Mouse (Mus musculus) CH12.LX (cell line): ENCODE data around the gene Pex14. TPM values are rescaled to one million over a fixed set of nuclear protein-coding genes. Genes with fewer than 3 reads are reported as not detected.

Experiments used
- DNase-seq: peaks from one replicate; pipeline ENCODE4 v3.0.0-alpha.2; 2013; ENCODE audit errors: extremely low read depth
- H3K27ac ChIP-seq: 2 replicates; pipeline ENCODE4 v1.5.1; 2012; ENCODE audit warnings: low read depth, mild to moderate bottlenecking, control low read depth, moderate library complexity; ENCODE audit not compliant: insufficient read depth
- H3K27me3 ChIP-seq: replicated peaks from 2 replicates; pipeline ENCODE3; 2012; ENCODE audit warnings: inconsistent platforms
- H3K36me3 ChIP-seq, 2 experiments: replicated peaks in 1 of 2; 2 replicates each; pipeline versions ENCODE3 to v1.6.1; 2012; ENCODE audit warnings: inconsistent platforms in 1 of 2, low read length in 1 of 2, mild to moderate bottlenecking in 1 of 2, mixed read lengths in 1 of 2, moderate library complexity in 1 of 2; ENCODE audit not compliant: control insufficient read depth in 1 of 2, insufficient read depth in 1 of 2
- H3K4me1 ChIP-seq, 2 experiments: 2 replicates each; pipeline ENCODE4 v1.6.1; 2012; ENCODE audit warnings: inconsistent platforms in 1 of 2, moderate library complexity in 1 of 2; ENCODE audit not compliant: insufficient read depth in 2 of 2, control insufficient read depth in 1 of 2
- H3K4me2 ChIP-seq: 2 replicates; pipeline ENCODE4 v1.6.1; 2012; ENCODE audit warnings: low read depth, mild to moderate bottlenecking, control low read depth; ENCODE audit not compliant: poor library complexity, insufficient read depth, severe bottlenecking
- H3K4me3 ChIP-seq, 3 experiments: fragments of 150-350 bp in 1 of 3; sonication (generic) in 1 of 3; replicated peaks in 1 of 3; 2 replicates each; pipeline versions ENCODE3 to v1.5.1; 2011 to 2012; ENCODE audit warnings: low read depth in 2 of 3, low read length in 2 of 3, mild to moderate bottlenecking in 2 of 3, moderate library complexity in 2 of 3, control low read depth in 1 of 3, improper control_type of control experiment in 1 of 3, inconsistent platforms in 1 of 3, mixed read lengths in 1 of 3; ENCODE audit not compliant: poor library complexity in 1 of 3
- H3K79me2 ChIP-seq: replicated peaks from 2 replicates; pipeline ENCODE4 v1.6.1; 2012; ENCODE audit warnings: mild to moderate bottlenecking, moderate library complexity; ENCODE audit not compliant: control insufficient read depth, poor library complexity, insufficient read depth, severe bottlenecking; ENCODE audit errors: extremely low read depth
- H3K9ac ChIP-seq: 2 replicates; pipeline ENCODE4 v1.6.1; 2012; ENCODE audit warnings: low read depth, mild to moderate bottlenecking, control low read depth, moderate library complexity; ENCODE audit not compliant: insufficient read depth
- H3K9me3 ChIP-seq: replicated peaks from 2 replicates; pipeline ENCODE3; 2012; ENCODE audit warnings: low read length, inconsistent platforms, mixed read lengths
- BHLHE40 ChIP-seq: IDR thresholded peaks from 2 replicates; pipeline ENCODE4 v1.6.1; 2011; ENCODE audit warnings: mild to moderate bottlenecking, low read depth, low read length, improper control_type of control experiment
- CHD1 ChIP-seq: IDR thresholded peaks from 2 replicates; pipeline ENCODE4 v1.6.1; 2012; ENCODE audit warnings: low read depth, low read length, improper control_type of control experiment, inconsistent platforms
- CHD2 ChIP-seq: IDR thresholded peaks from 2 replicates; pipeline ENCODE4 v1.6.1; 2011; ENCODE audit warnings: low read length, improper control_type of control experiment
- CTCF ChIP-seq, 2 experiments: IDR thresholded peaks in 1 of 2; conservative IDR thresholded peaks in 1 of 2; 2 replicates each; pipeline ENCODE4 v1.5.1; 2011 to 2012; ENCODE audit warnings: low read depth in 2 of 2, low read length in 2 of 2, improper control_type of control experiment in 1 of 2, inconsistent platforms in 1 of 2, mild to moderate bottlenecking in 1 of 2, moderate library complexity in 1 of 2
- E2F4 ChIP-seq: IDR thresholded peaks from 2 replicates; pipeline ENCODE4 v1.6.1; 2011; ENCODE audit warnings: low read depth, low read length, improper control_type of control experiment; ENCODE audit not compliant: insufficient replicate concordance
- KAT2A ChIP-seq: IDR thresholded peaks from 2 replicates; pipeline ENCODE4 v1.6.1; 2012; ENCODE audit warnings: low read length, improper control_type of control experiment, inconsistent platforms; ENCODE audit not compliant: insufficient replicate concordance
- MYC ChIP-seq: IDR thresholded peaks from 2 replicates; pipeline ENCODE4 v1.6.1; 2011; ENCODE audit warnings: low read depth, mild to moderate bottlenecking, improper control_type of control experiment, low read length
- POLR2A ChIP-seq: IDR thresholded peaks from 2 replicates; pipeline ENCODE4 v1.6.1; 2011; ENCODE audit warnings: low read depth, mild to moderate bottlenecking, improper control_type of control experiment, low read length
- RCOR1 ChIP-seq: conservative IDR thresholded peaks from 2 replicates; pipeline ENCODE4 v1.6.1; 2012; ENCODE audit warnings: low read depth, mild to moderate bottlenecking, inconsistent platforms, low read length, improper control_type of control experiment
- SIN3A ChIP-seq: IDR thresholded peaks from 2 replicates; pipeline ENCODE4 v1.6.1; 2012; ENCODE audit warnings: low read length, improper control_type of control experiment, inconsistent platforms
- TCF12 ChIP-seq: IDR thresholded peaks from 2 replicates; pipeline ENCODE4 v1.6.1; 2014; ENCODE audit warnings: low read depth, mild to moderate bottlenecking, inconsistent platforms, low read length, improper control_type of control experiment
- ZNF384 ChIP-seq: IDR thresholded peaks from 2 replicates; pipeline ENCODE4 v1.6.1; 2012; ENCODE audit warnings: low read depth, low read length, improper control_type of control experiment, inconsistent platforms
- dilution Hi-C: fragments of 300-500 bp; cut with MboI; formaldehyde crosslinking; loops from 2 replicates; pipeline ENCODE4 v1.14.3; 2020; ENCODE audit warnings: low sequenced_read_pairs; ENCODE audit not compliant: extremely low pct_unique_long_range_greater_than_20kb, extremely low pct_ligation_motif_present
- in situ Hi-C: fragments of 300-500 bp; cut with MboI; formaldehyde crosslinking; loops from 3 replicates; pipeline ENCODE4 v1.14.3; 2019; ENCODE audit warnings: low sequenced_read_pairs, low pct_ligation_motif_present, low pct_unique_long_range_greater_than_20kb, mixed read lengths
- polyA plus RNA-seq: library from polyadenylated mRNA; unstranded; fragments of >175 nt; gene quantifications from 2 replicates; pipeline ENCODE4 v1.2.1, GENCODE M21; 2012; ENCODE audit warnings: low read depth; ENCODE audit not compliant: insufficient read length
- total RNA-seq, 2 experiments: library from RNA; depleted of rRNA; stranded (reverse); fragments of 300-350 nt in 1 of 2; fragments of >200 nt in 1 of 2; gene quantifications; 2 replicates each; pipeline ENCODE4 v1.2.3; 2012 to 2014

The Pex14 gene
- total and polyA plus RNA-seq, 3 experiments: 48.5 to 67.7 (median 63.6) TPM

GRCm38 (mm10) chr4:149006107-149006506, 93.6 kb downstream of the Pex14 start:
- no peak for DNase-seq
- dilution Hi-C loops (no loop called here), in situ Hi-C loops (no loop called here)
- H3K4me3 ChIP-seq: no peak overlapping the region
- no peaks in the 10 kb centered on the region for H3K9me3 ChIP-seq
- TF ChIP-seq E2F4 (no peak), CTCF (conservative IDR thresholded peaks at IDR 0.05 in 1 of 2, IDR thresholded peaks at IDR 0.05 in 1 of 2; ENCODE audit: low read depth in 2 of 2, low read length in 2 of 2) (no peak), MYC (no peak), ZNF384 (no peak), TCF12 (no peak), POLR2A (no peak), KAT2A (no peak), BHLHE40 (no peak), SIN3A (no peak), RCOR1 (no peak)
- TF ChIP-seq, all 38 proteins: peak for 0
- Histone ChIP-seq H3K4me2 (no peak overlapping the region), H3K79me2 (no peaks in the 10 kb centered on the region), H3K9ac (no peak overlapping the region), H3K4me1 (no peaks in the 10 kb centered on the region), H3K27ac (no peak overlapping the region), H3K27me3 (no peaks in the 10 kb centered on the region), H3K36me3 (peaks cover 3 to 57% of the 10 kb centered on the region in 2 experiments)

GRCm38 (mm10) chr4:149002441-149003093, 97.1 kb downstream of the Pex14 start:
- no peak for TF ChIP-seq CHD2
- no peak overlapping the region for H3K4me3 ChIP-seq
- no peaks in the 10 kb centered on the region for H3K27me3 ChIP-seq
- H3K9ac ChIP-seq: no peak overlapping the region
- H3K36me3 ChIP-seq: peaks cover 6 to 72% of the 10 kb centered on the region in 2 experiments
- DNase-seq: no peak
- no peaks in the 10 kb centered on the region for H3K79me2 ChIP-seq
- dilution Hi-C loops: no loop called here
- in situ Hi-C loops: no loop called here
- H3K9me3 ChIP-seq: peaks cover 2% of the 10 kb centered on the region
- H3K4me1 ChIP-seq: peaks cover 5 to 13% of the 10 kb centered on the region in 2 experiments; a peak in 3 of 4 replicates
- H3K27ac ChIP-seq: no peak overlapping the region
- no peak overlapping the region for H3K4me2 ChIP-seq

GRCm38 (mm10) chr4:149001515-149001914, 98.2 kb downstream of the Pex14 start:
- Histone ChIP-seq H3K79me2 (no peaks in the 10 kb centered on the region), H3K4me1 (peaks cover 5 to 13% of the 10 kb centered on the region in 2 experiments; a peak in 3 of 4 replicates), H3K36me3 (peaks cover 7 to 74% of the 10 kb centered on the region in 2 experiments), H3K4me2 (no peak overlapping the region)
- dilution Hi-C loops (no loop called here), in situ Hi-C loops (no loop called here)
- TF ChIP-seq CHD1 (no peak), BHLHE40 (no peak), SIN3A (no peak)
- TF ChIP-seq, all 38 proteins: peak for 0
- Histone ChIP-seq H3K9me3 (peaks cover 5% of the 10 kb centered on the region), H3K4me3 (no peak overlapping the region), H3K27me3 (no peaks in the 10 kb centered on the region), H3K9ac (no peak overlapping the region), H3K27ac (no peak overlapping the region)
- no peak for DNase-seq
